In genomic region chr7:44398570-44398969, GRCm38 (mm10) we compare ENCODE assay signal across 9 mouse cellular contexts. TPM values are rescaled to one million over a fixed set of nuclear protein-coding genes. Genes with fewer than 3 reads are reported as not detected.
DNase-seq lines count a peak whose midpoint lies in the region; ATAC-seq lines count a peak whose summit lies in the region.
"Had no signal": no experiment of that assay in that cellular context is flagged by ENCODE, and none has a peak within 500 bp of the region (broad histone marks: within the 10 kb centered on the region; RNA-seq: fewer than 3 reads in every experiment).

No protein-coding gene starts in this region.

- H3K4me3 ChIP-seq in kidney, embryonic 16.5 days (ENCODE audit: low read length), result no peak overlapping the region
- no peak overlapping the region for H3K4me3 ChIP-seq in embryonic facial prominence, embryonic 10.5 days
- H3K4me3 ChIP-seq in midbrain, embryonic 12.5 days, result no peak overlapping the region
- no peak overlapping the region for H3K4me3 ChIP-seq in stomach, embryonic 15.5 days (replicated peaks)
- H3K4me3 ChIP-seq: megakaryocyte, embryonic 14.5 days had no signal

- 4% methylated on average over 3 of the region's 3 CpGs for WGBS in kidney, embryonic 16.5 days
- 11% methylated on average over 3 of the region's 3 CpGs for WGBS in embryonic facial prominence, embryonic 10.5 days
- 11% methylated on average over 3 of the region's 3 CpGs for WGBS in midbrain, embryonic 12.5 days
- WGBS in stomach, embryonic 15.5 days, result 18% methylated on average over 3 of the region's 3 CpGs

- H3K9ac ChIP-seq in kidney, embryonic 16.5 days (replicated peaks; ENCODE audit: low read length), result no peak overlapping the region
- H3K9ac ChIP-seq in midbrain, embryonic 12.5 days (replicated peaks), result no peak overlapping the region
- no peak overlapping the region for H3K9ac ChIP-seq in stomach, embryonic 15.5 days

- ATAC-seq in kidney, embryonic 16.5 days (ENCODE audit: low FRiP score, low TSS enrichment), result no peak
- ATAC-seq in hematopoietic stem cell, adult 5-6 weeks (replicated peaks in 1 of 2; ENCODE audit: insufficient read depth in 1 of 2, low FRiP score in 2 of 2, low TSS enrichment in 1 of 2, low read depth in 1 of 2, poor library complexity in 2 of 2, severe bottlenecking in 2 of 2), result peak; percentile 83 to 95
- ATAC-seq in midbrain, embryonic 12.5 days (ENCODE audit: low FRiP score, low read depth), result peak; percentile 79
- peak; percentile 70; the same call in 1 of the 2 replicates for ATAC-seq in stomach, embryonic 15.5 days (ENCODE audit: insufficient read depth, low FRiP score, low read depth)

- H3K27me3 ChIP-seq in kidney, embryonic 16.5 days (ENCODE audit: insufficient read depth, low read length), result peaks cover 4% of the 10 kb centered on the region; the same call in 1 of the 2 replicates
- H3K27me3 ChIP-seq in embryonic facial prominence, embryonic 10.5 days (replicated peaks; ENCODE audit: low read depth, poor library complexity, severe bottlenecking), result peaks cover 31% of the 10 kb centered on the region; the same call in 1 of the 2 replicates
- H3K27me3 ChIP-seq in midbrain, embryonic 12.5 days, result peaks cover 27% of the 10 kb centered on the region
- H3K27me3 ChIP-seq in stomach, embryonic 15.5 days (replicated peaks), result no peaks in the 10 kb centered on the region

- no peaks in the 10 kb centered on the region for H3K9me3 ChIP-seq in kidney, embryonic 16.5 days (ENCODE audit: low read length)
- no peaks in the 10 kb centered on the region for H3K9me3 ChIP-seq in embryonic facial prominence, embryonic 10.5 days
- H3K9me3 ChIP-seq in midbrain, embryonic 12.5 days, result no peaks in the 10 kb centered on the region
- H3K9me3 ChIP-seq in stomach, embryonic 15.5 days, result no peaks in the 10 kb centered on the region
- H3K9me3 ChIP-seq: megakaryocyte, embryonic 14.5 days had no signal

- no peak overlapping the region for H3K27ac ChIP-seq in kidney, embryonic 16.5 days (ENCODE audit: low read length)
- no peak overlapping the region for H3K27ac ChIP-seq in embryonic facial prominence, embryonic 10.5 days (replicated peaks)
- H3K27ac ChIP-seq in midbrain, embryonic 12.5 days (replicated peaks), result no peak overlapping the region
- no peak overlapping the region for H3K27ac ChIP-seq in stomach, embryonic 15.5 days

- H3K4me1 ChIP-seq in kidney, embryonic 16.5 days (ENCODE audit: insufficient read depth, low read length), result no peaks in the 10 kb centered on the region
- peaks cover 7% of the 10 kb centered on the region for H3K4me1 ChIP-seq in embryonic facial prominence, embryonic 10.5 days
- H3K4me1 ChIP-seq in midbrain, embryonic 12.5 days, result 0 out of 2 replicates have a peak, but pooled peaks cover 5% of the 10 kb centered on the region
- no peaks in the 10 kb centered on the region for H3K4me1 ChIP-seq in stomach, embryonic 15.5 days
- H3K4me1 ChIP-seq: megakaryocyte, embryonic 14.5 days had no signal

- no peaks in the 10 kb centered on the region for H3K36me3 ChIP-seq in kidney, embryonic 16.5 days (ENCODE audit: insufficient read depth, low read length)
- H3K36me3 ChIP-seq in embryonic facial prominence, embryonic 10.5 days (replicated peaks), result no peaks in the 10 kb centered on the region
- no peaks in the 10 kb centered on the region for H3K36me3 ChIP-seq in midbrain, embryonic 12.5 days
- H3K36me3 ChIP-seq in stomach, embryonic 15.5 days, result no peaks in the 10 kb centered on the region

- DNase-seq in kidney, adult 11 months, result peak; percentile 45
- peak; percentile 56 for DNase-seq in adrenal gland, postnatal 10 days
- peak; percentile 63 for DNase-seq in embryonic facial prominence, embryonic 10.5 days (ENCODE audit: low spot score)
- DNase-seq in left cerebral cortex, postnatal 4 days, result peak; percentile 68

- intact Hi-C loops in left cerebral cortex, postnatal 4 days (cut with DNase I), result no loop called here

- no peak overlapping the region for H3K4me2 ChIP-seq in kidney, embryonic 16.5 days (replicated peaks; ENCODE audit: low read depth, low read length)
- no peak overlapping the region for H3K4me2 ChIP-seq in midbrain, embryonic 12.5 days (replicated peaks)
- no peak overlapping the region for H3K4me2 ChIP-seq in stomach, embryonic 15.5 days

RNA-seq across cellular contexts. Expression of gene 1700008O03Rik, which starts 12.9 kb away (rescaled TPM):
- 0.64 and 1.1 TPM in 2 replicates for polyA plus RNA-seq in kidney, embryonic 16.5 days (2015; fragmentation: Nextera tagmentation; extraction: Ambion mirVana)
- 1 to 10 TPM in 1 of 2 experiments, under 1 TPM in 1; 0.57 to 1.4 TPM for total RNA-seq in adrenal gland, postnatal 10 days (2021)
- polyA plus RNA-seq in embryonic facial prominence, embryonic 10.5 days (2016; fragmentation: Nextera tagmentation; extraction: Ambion mirVana), result 1.1 and 1.9 TPM in 2 replicates
- total RNA-seq in hematopoietic stem cell, adult 5-6 weeks (2017), result 1.9 TPM in 1 of 2 replicates, not detected in the other
- 1 to 10 TPM; 1.3 to 2.4 TPM for total RNA-seq in left cerebral cortex, postnatal 4 days (2021)
- 0.74 and 1.3 TPM in 2 replicates for polyA plus RNA-seq in midbrain, embryonic 12.5 days (2016; fragmentation: Nextera tagmentation; extraction: Ambion mirVana)
- polyA plus RNA-seq in stomach, embryonic 15.5 days (2015; fragmentation: Nextera tagmentation; extraction: Ambion mirVana), result 0.80 and 1.2 TPM in 2 replicates

RNA-seq across cellular contexts. Expression of gene Syt3, which starts 14.7 kb away (rescaled TPM):
- polyA plus RNA-seq in kidney, embryonic 16.5 days (2015; fragmentation: Nextera tagmentation; extraction: Ambion mirVana), result 2.7 and 3.4 TPM in 2 replicates
- total RNA-seq in adrenal gland, postnatal 10 days (2021), result 1 to 10 TPM; 2.5 to 4.2 TPM
- 1.8 and 2.4 TPM in 2 replicates for polyA plus RNA-seq in embryonic facial prominence, embryonic 10.5 days (2016; fragmentation: Nextera tagmentation; extraction: Ambion mirVana)
- 0.79 and 1.8 TPM in 2 replicates for total RNA-seq in hematopoietic stem cell, adult 5-6 weeks (2017)
- 10 to 100 TPM; 45.1 to 52.4 TPM for total RNA-seq in left cerebral cortex, postnatal 4 days (2021)
- 5.4 and 6.4 TPM in 2 replicates for polyA plus RNA-seq in midbrain, embryonic 12.5 days (2016; fragmentation: Nextera tagmentation; extraction: Ambion mirVana)
- 1.6 and 1.7 TPM in 2 replicates for polyA plus RNA-seq in stomach, embryonic 15.5 days (2015; fragmentation: Nextera tagmentation; extraction: Ambion mirVana)

RNA-seq across cellular contexts. Expression of gene Lrrc4b, which starts 30.2 kb away (rescaled TPM):
- polyA plus RNA-seq in kidney, embryonic 16.5 days (2015; fragmentation: Nextera tagmentation; extraction: Ambion mirVana), result 0.25 and 0.32 TPM in 2 replicates
- 10 to 100 TPM in 1 of 2 experiments, 1 to 10 TPM in 1; 5.5 to 10.0 TPM for total RNA-seq in adrenal gland, postnatal 10 days (2021)
- polyA plus RNA-seq in embryonic facial prominence, embryonic 10.5 days (2016; fragmentation: Nextera tagmentation; extraction: Ambion mirVana), result 0.68 and 1.1 TPM in 2 replicates
- total RNA-seq in hematopoietic stem cell, adult 5-6 weeks (2017), result not detected in 2 replicates
- total RNA-seq in left cerebral cortex, postnatal 4 days (2021), result 100 to 1,000 TPM; 357 to 379 TPM
- 12.0 and 13.5 TPM in 2 replicates for polyA plus RNA-seq in midbrain, embryonic 12.5 days (2016; fragmentation: Nextera tagmentation; extraction: Ambion mirVana)
- polyA plus RNA-seq in stomach, embryonic 15.5 days (2015; fragmentation: Nextera tagmentation; extraction: Ambion mirVana), result 0.70 and 0.81 TPM in 2 replicates
